Mouse (Mus musculus): ENCODE measurements at regions not wholly inside any gene's neighbourhood (a gene's known extent, or its start where the extent isn't known, plus 50 kb on each side); places are given as distances from the start of the nearest gene placed in this dataset.
"Not testable (repeated sequence)": the region's sequence is repeated elsewhere in the genome, so short reads cannot be mapped to it uniquely, and the experiment has no call there.

GRCm38 (mm10) chr4:110093040-110093820 is 115.4 kb downstream of the Dmrta2 start:
- no peak overlapping the region for H3K4me2 ChIP-seq (ENCODE audit: low read depth, low read length, poor library complexity, severe bottlenecking)
- no peaks in the 10 kb centered on the region for H3K36me3 ChIP-seq (ENCODE audit: insufficient read depth, low read length)
- H3K4me3 ChIP-seq (ENCODE audit: low read depth, low read length) = no peak overlapping the region
- H3K27ac ChIP-seq (ENCODE audit: low read depth, low read length) = no peak overlapping the region
- no peaks in the 10 kb centered on the region for H3K27me3 ChIP-seq (ENCODE audit: insufficient read depth, low read length)
- H3K9me3 ChIP-seq (ENCODE audit: low read length) = no peaks in the 10 kb centered on the region
- no peaks in the 10 kb centered on the region for H3K4me1 ChIP-seq (ENCODE audit: insufficient read depth, low read length)
- 92% methylated on average over 6 of the region's 6 CpGs for WGBS
- H3K9ac ChIP-seq (replicated peaks; ENCODE audit: low read length, poor library complexity, severe bottlenecking) = no peak overlapping the region
- no peak for TF ChIP-seq CTCF (IDR thresholded peaks at IDR 0.05)
- DNase-seq (ENCODE audit: low spot score) = no peak
- no peak for ATAC-seq (ENCODE audit: low FRiP score)

DNA sequence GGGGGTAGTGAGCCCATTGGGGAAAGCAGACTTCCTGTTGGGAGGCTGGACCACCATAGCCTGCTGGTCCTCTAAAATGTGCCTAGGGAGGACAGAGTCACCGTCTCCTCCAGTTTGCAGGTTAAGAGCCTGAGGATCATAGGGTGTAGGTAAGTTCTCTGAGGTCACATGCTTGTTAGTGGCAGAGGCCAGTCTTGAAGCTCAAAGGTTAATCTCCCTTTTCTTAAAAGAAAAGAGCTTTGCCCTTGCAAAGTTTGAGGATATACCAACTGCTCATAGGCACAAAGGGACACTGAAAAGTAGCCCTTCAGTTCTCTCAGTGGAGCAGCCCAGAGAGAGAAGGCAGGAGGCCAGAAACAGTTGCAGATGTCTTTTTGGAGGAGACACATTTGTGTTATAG is 116.7 kb downstream of the Dmrta2 start:
- H3K4me3 ChIP-seq (ENCODE audit: low read depth, low read length) = no peak overlapping the region
- no peak for TF ChIP-seq CTCF (IDR thresholded peaks at IDR 0.05)
- H3K4me2 ChIP-seq (ENCODE audit: low read depth, low read length, poor library complexity, severe bottlenecking) = no peak overlapping the region
- H3K4me1 ChIP-seq (ENCODE audit: insufficient read depth, low read length) = no peaks in the 10 kb centered on the region
- H3K27me3 ChIP-seq (ENCODE audit: insufficient read depth, low read length) = no peaks in the 10 kb centered on the region
- H3K27ac ChIP-seq (ENCODE audit: low read depth, low read length) = no peak overlapping the region
- WGBS = 87% methylated on average over 1 of the region's 1 CpGs
- H3K9me3 ChIP-seq (ENCODE audit: low read length) = no peaks in the 10 kb centered on the region
- no peak for DNase-seq (ENCODE audit: low spot score)
- ATAC-seq (ENCODE audit: low FRiP score) = no peak
- no peaks in the 10 kb centered on the region for H3K36me3 ChIP-seq (ENCODE audit: insufficient read depth, low read length)
- no peak overlapping the region for H3K9ac ChIP-seq (replicated peaks; ENCODE audit: low read length, poor library complexity, severe bottlenecking)

DNA sequence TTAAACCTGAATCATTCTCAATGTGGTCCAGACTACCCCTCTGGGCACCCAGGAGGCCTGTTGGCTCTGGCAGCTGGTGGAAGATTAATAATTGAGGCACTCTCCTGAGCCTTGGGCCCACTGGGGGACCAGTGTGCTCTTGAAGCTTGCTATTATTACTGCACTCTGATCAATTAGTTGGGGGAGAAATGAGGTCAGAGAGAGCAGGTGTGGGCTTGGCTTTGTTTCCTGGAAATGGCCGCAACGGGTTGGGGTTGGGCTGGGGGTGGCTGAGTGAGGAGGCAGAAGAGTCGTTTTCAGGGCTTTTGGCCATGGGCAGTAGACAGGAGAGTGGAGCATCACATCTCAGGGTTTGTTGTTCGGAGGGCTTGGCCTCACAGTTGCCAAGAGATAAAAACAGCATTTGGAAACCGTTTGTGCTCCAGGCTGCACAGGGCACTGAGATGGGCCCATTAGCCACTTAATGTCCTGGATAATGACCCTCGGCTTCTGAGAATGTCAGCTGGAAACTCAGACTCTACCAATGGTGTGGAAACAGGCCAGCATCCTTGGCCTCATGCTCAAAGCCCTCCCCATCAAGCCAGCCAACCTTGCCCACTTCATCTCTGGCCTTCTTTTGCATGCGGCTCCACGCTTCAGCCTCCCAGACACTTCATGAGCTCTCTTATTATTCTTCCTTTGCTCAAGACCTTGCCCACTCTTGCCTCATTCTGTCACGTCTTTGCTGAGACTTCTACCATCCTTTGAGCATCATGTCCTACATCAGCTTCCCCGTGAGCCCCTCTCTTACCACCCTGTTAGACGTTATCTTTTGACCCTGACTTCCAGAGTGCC is 118.1 kb downstream of the Dmrta2 start:
- TF ChIP-seq CTCF (IDR thresholded peaks at IDR 0.05) = no peak
- Histone ChIP-seq H3K4me3 (ENCODE audit: low read depth, low read length) (no peak overlapping the region), H3K9me3 (ENCODE audit: low read length) (no peaks in the 10 kb centered on the region), H3K4me1 (ENCODE audit: insufficient read depth, low read length) (no peaks in the 10 kb centered on the region), H3K9ac (replicated peaks; ENCODE audit: low read length, poor library complexity, severe bottlenecking) (no peak overlapping the region), H3K27ac (ENCODE audit: low read depth, low read length) (no peak overlapping the region), H3K36me3 (ENCODE audit: insufficient read depth, low read length) (no peaks in the 10 kb centered on the region), H3K4me2 (ENCODE audit: low read depth, low read length, poor library complexity, severe bottlenecking) (no peak overlapping the region), H3K27me3 (ENCODE audit: insufficient read depth, low read length) (no peaks in the 10 kb centered on the region)
- 80% methylated on average over 11 of the region's 11 CpGs for WGBS
- peak; percentile 20 for DNase-seq (ENCODE audit: low spot score)
- no peak for ATAC-seq (ENCODE audit: low FRiP score)

- 93% methylated on average over 6 of the region's 7 CpGs for WGBS
These were observed 126.3 kb downstream of the Dmrta2 start for GRCm38 (mm10) chr4:110104119-110104518.

DNA sequence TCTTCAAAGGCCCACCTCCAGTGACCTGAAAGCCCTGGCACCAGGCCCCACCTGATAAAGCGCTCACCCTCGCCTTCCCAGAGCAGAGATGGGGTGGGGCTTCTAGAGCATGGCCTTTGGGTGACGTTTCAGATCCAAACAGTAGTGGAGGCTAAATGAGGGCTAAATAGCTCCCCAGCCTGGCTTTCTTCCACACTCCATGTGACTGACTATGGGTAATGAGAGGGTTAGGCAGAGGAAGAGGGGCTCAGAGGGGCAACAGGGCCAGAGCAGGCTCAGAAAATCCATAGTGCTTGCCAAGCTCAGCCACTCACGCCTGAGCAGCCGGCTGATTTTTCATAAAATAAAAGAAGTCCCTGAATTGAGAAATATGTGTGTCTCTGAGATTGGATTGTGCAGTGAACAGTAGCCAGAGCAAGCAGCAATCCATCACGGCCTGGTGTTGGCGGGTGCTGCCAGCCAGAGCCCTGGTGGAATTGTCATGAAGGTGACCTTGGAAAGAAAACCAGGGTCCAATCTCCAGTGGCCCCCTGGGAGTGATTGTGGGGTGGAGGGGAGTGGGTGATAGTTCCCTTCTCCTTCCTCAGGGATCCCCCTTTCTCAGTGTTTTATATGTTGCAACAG is 128.9 kb downstream of the Dmrta2 start:
- Histone ChIP-seq H3K9me3 (ENCODE audit: low read length) (no peaks in the 10 kb centered on the region), H3K4me1 (ENCODE audit: insufficient read depth, low read length) (no peaks in the 10 kb centered on the region), H3K4me3 (ENCODE audit: low read depth, low read length) (no peak overlapping the region), H3K27ac (ENCODE audit: low read depth, low read length) (no peak overlapping the region), H3K4me2 (ENCODE audit: low read depth, low read length, poor library complexity, severe bottlenecking) (no peak overlapping the region), H3K9ac (replicated peaks; ENCODE audit: low read length, poor library complexity, severe bottlenecking) (no peak overlapping the region), H3K27me3 (ENCODE audit: insufficient read depth, low read length) (no peaks in the 10 kb centered on the region), H3K36me3 (ENCODE audit: insufficient read depth, low read length) (no peaks in the 10 kb centered on the region)
- no peak for TF ChIP-seq CTCF (IDR thresholded peaks at IDR 0.05)
- WGBS = 85% methylated on average over 7 of the region's 7 CpGs
- no peak for DNase-seq (ENCODE audit: low spot score)
- no peak for ATAC-seq (ENCODE audit: low FRiP score)

More at GRCm38 (mm10) chr4:110104119-110104518, 126.3 kb downstream of the Dmrta2 start:
- ATAC-seq (ENCODE audit: low FRiP score); DNase-seq (ENCODE audit: low spot score); H3K9ac ChIP-seq (replicated peaks; ENCODE audit: low read length, poor library complexity, severe bottlenecking); H3K27ac ChIP-seq (ENCODE audit: low read depth, low read length); H3K9me3 ChIP-seq (ENCODE audit: low read length); H3K4me3 ChIP-seq (ENCODE audit: low read depth, low read length); H3K36me3 ChIP-seq (ENCODE audit: insufficient read depth, low read length); H3K4me2 ChIP-seq (ENCODE audit: low read depth, low read length, poor library complexity, severe bottlenecking); H3K4me1 ChIP-seq (ENCODE audit: insufficient read depth, low read length); H3K27me3 ChIP-seq (ENCODE audit: insufficient read depth, low read length): not testable (repeated sequence)

DNA sequence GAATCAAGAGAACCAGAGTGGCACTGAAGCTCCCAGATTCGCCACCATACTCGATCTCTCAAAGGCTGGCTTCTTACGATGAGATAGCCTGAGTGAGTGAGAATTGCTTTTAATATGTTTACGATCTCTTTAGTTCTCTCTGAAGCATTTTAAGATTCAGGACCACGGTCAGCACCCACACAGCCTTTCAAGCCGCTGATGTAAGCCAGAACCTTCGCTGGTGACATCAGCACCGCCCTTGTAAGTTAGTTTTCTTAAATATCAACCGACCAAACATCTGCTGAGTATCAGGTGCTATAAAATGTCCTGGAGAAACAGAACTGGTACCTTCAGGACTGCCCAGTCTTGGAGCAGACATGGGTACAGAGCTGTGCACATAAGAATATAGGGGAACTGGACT is 141.6 kb downstream of the Dmrta2 start:
- H3K27me3 ChIP-seq (ENCODE audit: insufficient read depth, low read length) = no peaks in the 10 kb centered on the region
- H3K9ac ChIP-seq (replicated peaks; ENCODE audit: low read length, poor library complexity, severe bottlenecking) = no peak overlapping the region
- H3K4me3 ChIP-seq (ENCODE audit: low read depth, low read length) = no peak overlapping the region
- 48% methylated on average over 9 of the region's 9 CpGs for WGBS
- no peak overlapping the region for H3K27ac ChIP-seq (ENCODE audit: low read depth, low read length)
- DNase-seq (ENCODE audit: low spot score) = peak; percentile 35
- H3K4me1 ChIP-seq (ENCODE audit: insufficient read depth, low read length) = no peaks in the 10 kb centered on the region
- no peak for ATAC-seq (ENCODE audit: low FRiP score)
- no peaks in the 10 kb centered on the region for H3K36me3 ChIP-seq (ENCODE audit: insufficient read depth, low read length)
- TF ChIP-seq CTCF (IDR thresholded peaks at IDR 0.05) = no peak
- no peaks in the 10 kb centered on the region for H3K9me3 ChIP-seq (ENCODE audit: low read length)
- no peak overlapping the region for H3K4me2 ChIP-seq (ENCODE audit: low read depth, low read length, poor library complexity, severe bottlenecking)
